Mouse (Mus musculus): ENCODE data around the gene Per2. TPM values are rescaled to one million over a fixed set of nuclear protein-coding genes. Genes with fewer than 3 reads are reported as not detected.

The Per2 gene
- total RNA-seq, 4 experiments from 2014 or later, result 42.5 to 75.0 (median 45.4) TPM

DNA sequence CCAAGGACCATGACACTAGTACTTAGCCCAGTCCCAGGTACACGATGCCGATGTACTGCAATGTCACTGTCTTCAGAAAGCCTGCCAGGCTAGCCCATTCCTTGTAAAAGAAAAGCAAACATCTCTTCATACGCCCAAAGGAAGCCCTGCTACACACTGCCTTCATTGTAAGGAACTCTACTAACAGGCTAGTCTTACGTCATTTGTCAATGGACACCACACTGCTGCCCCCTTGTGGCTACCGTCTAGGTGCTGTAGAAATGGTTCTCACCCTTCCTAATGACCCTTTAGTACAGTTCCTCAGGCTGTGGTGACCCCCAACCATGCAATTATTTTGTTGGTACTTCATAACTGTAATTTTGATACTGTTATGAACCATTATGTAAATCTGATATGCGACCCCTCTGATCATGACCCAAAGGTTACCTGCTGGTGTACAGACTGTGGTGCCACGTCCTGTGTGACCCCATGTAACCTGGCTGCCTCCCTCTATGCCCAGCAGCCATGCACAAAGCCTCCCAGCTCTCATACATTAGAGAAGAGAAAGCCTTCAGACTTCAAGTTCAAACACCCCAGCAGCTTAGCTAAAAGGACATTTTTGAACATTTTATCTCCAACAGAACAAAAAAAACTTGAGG, 78.6 kb downstream of the Per2 start:
- no peak for DNase-seq

DNA sequence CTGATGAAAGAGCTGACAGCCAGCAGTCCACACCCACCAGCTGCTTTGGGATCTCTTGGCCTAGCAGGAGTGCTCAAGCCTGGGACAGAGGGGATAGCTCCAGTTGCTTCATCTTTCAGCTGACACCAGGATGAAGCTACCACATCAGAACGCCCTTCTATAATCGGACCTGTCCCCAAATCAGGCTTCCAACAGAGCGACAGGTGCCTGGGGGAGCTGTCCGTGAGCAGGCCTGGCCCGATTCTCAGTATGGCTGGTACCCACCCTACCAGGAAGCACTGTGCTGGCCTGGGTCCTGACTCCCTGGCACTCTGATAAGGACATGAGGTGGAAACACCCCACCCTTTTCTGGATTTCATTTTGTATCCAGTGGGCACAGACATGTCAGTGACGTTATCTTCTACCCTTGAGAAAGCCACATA, 85.7 kb downstream of the Per2 start:
- no peak for DNase-seq

DNA sequence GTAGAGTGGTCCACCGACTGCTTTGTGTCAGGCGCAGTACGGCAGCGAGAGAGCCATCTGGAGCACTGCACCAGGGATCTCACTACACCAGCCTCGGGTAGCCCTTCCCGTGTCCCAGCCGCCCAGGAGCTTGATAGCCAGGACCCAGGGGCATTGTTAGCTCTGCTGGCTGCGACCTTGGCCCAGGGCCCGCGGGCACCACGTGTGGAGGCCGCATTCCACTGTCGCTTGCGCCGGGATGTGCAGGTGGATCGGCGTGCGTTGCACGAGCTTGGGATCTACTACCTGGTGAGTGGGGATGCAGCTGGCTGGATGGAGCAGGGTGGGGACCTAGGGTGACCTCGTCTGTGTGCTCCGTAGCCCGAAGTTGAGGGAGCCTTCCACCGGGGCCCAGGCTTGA, 89.1 kb downstream of the Per2 start:
- no peak for DNase-seq

- DNase-seq, result no peak
Measured at GRCm38 (mm10) chr1:91369408-91369807, 89.7 kb downstream of the Per2 start.

DNA sequence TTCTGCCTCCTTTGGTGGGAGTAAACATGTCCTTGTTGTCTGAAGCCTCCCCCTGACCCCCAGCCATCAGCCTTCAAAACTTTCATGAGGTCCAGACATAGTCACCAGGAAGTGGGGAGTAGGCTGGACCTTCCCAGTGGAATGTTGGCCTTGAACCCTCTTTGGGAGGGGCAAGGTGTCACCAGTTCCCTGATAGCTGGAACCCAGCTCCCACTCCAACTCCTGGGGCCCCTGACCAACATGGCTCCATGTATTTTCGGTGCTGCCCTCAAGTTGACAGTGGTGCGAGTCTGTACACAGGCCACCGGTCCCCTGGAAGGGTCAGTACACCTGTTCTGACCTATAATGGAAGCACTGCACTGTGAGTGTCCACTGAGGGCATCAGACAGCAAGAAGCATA, 91.8 kb downstream of the Per2 start:
- DNase-seq, result no peak

DNA sequence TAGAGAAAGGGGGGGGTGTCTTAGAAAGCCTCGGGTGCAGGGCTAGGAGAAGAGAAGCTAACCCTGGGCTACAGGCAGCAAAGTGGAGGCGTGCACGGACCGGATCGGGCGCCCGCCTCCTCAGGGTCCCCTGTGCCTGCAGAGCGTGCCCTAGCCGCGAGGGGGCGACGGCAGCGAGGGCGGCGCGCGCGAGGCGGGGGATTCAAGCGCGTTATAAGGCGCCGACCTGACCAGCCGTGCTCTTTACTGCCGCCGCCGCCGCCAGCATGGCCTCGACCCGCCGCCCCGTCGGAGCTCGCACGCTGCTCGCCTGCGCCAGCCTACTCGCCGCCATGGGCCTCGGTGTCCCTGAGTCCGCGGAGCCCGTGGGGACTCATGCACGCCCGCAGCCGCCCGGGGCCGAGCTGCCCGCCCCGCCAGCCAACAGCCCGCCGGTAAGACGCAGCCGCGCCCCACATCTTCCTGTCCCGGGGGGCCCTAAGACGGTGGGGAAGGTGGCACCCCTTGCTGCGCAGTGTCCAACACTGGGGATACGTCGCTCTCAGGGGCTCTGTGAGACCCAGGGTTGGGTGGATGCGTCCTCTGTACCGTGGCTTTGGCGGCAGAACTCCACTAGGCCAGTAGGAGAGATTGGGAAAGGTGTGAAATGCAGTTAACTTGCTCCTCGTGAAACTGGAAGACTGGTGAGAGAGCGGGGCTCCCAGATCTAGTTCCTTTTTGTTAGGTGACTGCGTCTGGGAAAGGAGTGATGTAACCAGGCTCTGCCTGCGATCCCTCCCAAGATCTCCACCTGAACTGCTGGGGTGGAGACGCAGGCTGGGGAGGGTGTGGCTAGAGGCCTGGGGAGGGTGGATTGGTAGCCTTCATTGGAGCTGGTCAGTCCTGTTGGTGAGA, 92.7 kb downstream of the Per2 start, which contains the start of gene Erfe:
Gene Erfe (plus strand): TSS at position 216 of the 894 bp plus-strand sequence.
- no peak for DNase-seq

Other genes starting within 250 kb of the Per2 start
- 10 to 100 TPM; 57.7 to 87.7 (median 71.3) TPM for gene Ube2f, start 209.0 kb downstream of the Per2 start, total RNA-seq (2022)
- gene Scly, start 161.0 kb downstream of the Per2 start, total RNA-seq (2022), result 10 to 100 TPM; 31.4 to 42.7 (median 35.8) TPM
- under 1 TPM in 3 of 4 experiments, not detected in 1; 0.09 to 0.25 (median 0.21) TPM for gene Espnl, start 137.2 kb downstream of the Per2 start, total RNA-seq (2022)
- 1 to 10 TPM; 2.2 to 3.0 (median 2.5) TPM for gene Klhl30, start 108.3 kb downstream of the Per2 start, total RNA-seq (2022)
- 1 to 10 TPM; 1.7 to 8.3 (median 4.8) TPM for gene Erfe, start 92.9 kb downstream of the Per2 start, total RNA-seq (2022)
- gene Ilkap, start 60.5 kb downstream of the Per2 start, total RNA-seq (2022), result 100 to 1,000 TPM in 3 of 4 experiments, 10 to 100 TPM in 1; 89.4 to 138 (median 108) TPM
- gene Hes6, start 45.3 kb downstream of the Per2 start, total RNA-seq (2022), result 100 to 1,000 TPM; 178 to 376 (median 294) TPM
- gene Traf3ip1, start 35.3 kb upstream of the Per2 start, total RNA-seq (2022), result 10 to 100 TPM; 11.4 to 15.7 (median 12.9) TPM
- gene Asb1, start 81.2 kb upstream of the Per2 start, total RNA-seq (2022), result 10 to 100 TPM; 22.5 to 25.4 (median 23.4) TPM